Mouse (Mus musculus) midbrain, embryonic 10.5 days (tissue): ENCODE results near the gene Tcta. TPM values are rescaled to one million over a fixed set of nuclear protein-coding genes. Genes with fewer than 3 reads are reported as not detected.
"Not testable (repeated sequence)": the region's sequence is repeated elsewhere in the genome, so short reads cannot be mapped to it uniquely, and the experiment has no call there.

Experiments
- DNase-seq: peaks from one replicate; pipeline ENCODE4 v3.0.0-alpha.2; 2017; ENCODE audit warnings: low spot score
- H3K27ac ChIP-seq: fragments of 300-500 bp; sonication (generic); replicated peaks from 2 replicates; pipeline ENCODE4 v1.5.1; 2016; ENCODE audit warnings: mild to moderate bottlenecking
- H3K27me3 ChIP-seq: fragments of 300-500 bp; sonication (generic); 2 replicates; pipeline ENCODE4 v1.6.1; 2016; ENCODE audit warnings: low read depth, mild to moderate bottlenecking; ENCODE audit not compliant: poor library complexity, severe bottlenecking
- H3K36me3 ChIP-seq: fragments of 300-500 bp; sonication (generic); 2 replicates; pipeline ENCODE4 v1.6.1; 2016; ENCODE audit warnings: mild to moderate bottlenecking, moderate library complexity
- H3K4me1 ChIP-seq: fragments of 300-500 bp; sonication (generic); 2 replicates; pipeline ENCODE4 v1.6.1; 2016
- H3K4me3 ChIP-seq: fragments of 300-500 bp; sonication (generic); 2 replicates; pipeline ENCODE4 v1.5.1; 2016; ENCODE audit warnings: mild to moderate bottlenecking, moderate library complexity
- H3K9me3 ChIP-seq: fragments of 300-500 bp; sonication (generic); replicated peaks from 2 replicates; pipeline ENCODE4 v1.6.1; 2016; ENCODE audit warnings: mild to moderate bottlenecking
- WGBS: fragments of 180-500 bp; shearing (Covaris S2); methylation state at CpG from one replicate; pipeline ENCODE4 v1.1.7; 2016; 5-methylcytosine and 5-hydroxymethylcytosine counted together
- polyA plus RNA-seq: library from polyadenylated mRNA; unstranded; fragments of >200 nt; fragmentation: Nextera tagmentation; extraction: Ambion mirVana; gene quantifications from 2 replicates; pipeline ENCODE4 v1.2.1, GENCODE M21; 2016

Tcta gene
- polyA plus RNA-seq, 1 experiment from 2014 or later = 17.8 TPM

GRCm38 (mm10) chr9:108305170-108305569 is 790 bp downstream of the Tcta start:
- Histone ChIP-seq H3K4me1 (peaks cover 40% of the 10 kb centered on the region), H3K36me3 (peaks cover 45% of the 10 kb centered on the region), H3K9me3 (no peaks in the 10 kb centered on the region), H3K27ac (peak overlapping the region; percentile 99), H3K4me3 (peak overlapping the region; percentile 80), H3K27me3 (no peaks in the 10 kb centered on the region)
- WGBS = 9% methylated on average over 1 of the region's 1 CpGs
- no peak for DNase-seq

GRCm38 (mm10) chr9:108304716-108305115 is 1.2 kb downstream of the Tcta start:
- Histone ChIP-seq H3K4me1 (peaks cover 36% of the 10 kb centered on the region), H3K4me3 (peak overlapping the region; percentile 80), H3K9me3 (no peaks in the 10 kb centered on the region), H3K36me3 (peaks cover 47% of the 10 kb centered on the region), H3K27ac (peak overlapping the region; percentile 99; the same call in 1 of the 2 replicates), H3K27me3 (no peaks in the 10 kb centered on the region)
- no peak for DNase-seq
- WGBS = 80% methylated on average over 4 of the region's 4 CpGs

GRCm38 (mm10) chr9:108301853-108302252 is 4.1 kb downstream of the Tcta start:
- Histone ChIP-seq H3K27me3 (no peaks in the 10 kb centered on the region), H3K9me3 (no peaks in the 10 kb centered on the region), H3K4me1 (peaks cover 22% of the 10 kb centered on the region), H3K27ac (no peak overlapping the region), H3K36me3 (peaks cover 54% of the 10 kb centered on the region), H3K4me3 (no peak overlapping the region)
- no peak for DNase-seq
- WGBS = 90% methylated on average over 3 of the region's 3 CpGs

GRCm38 (mm10) chr9:108296453-108297355 is 9.3 kb downstream of the Tcta start, which contains the start of gene Amt:
Gene Amt (plus strand): TSS chr9:108296853.
- peak; percentile 71 for DNase-seq
- peak within 1 kb of the TSS; percentile 87 for H3K27ac ChIP-seq
- peak within 1 kb of the TSS; percentile 59 for H3K4me3 ChIP-seq
- no peaks in the 10 kb centered on the region for H3K9me3 ChIP-seq
- H3K4me1 ChIP-seq = peaks cover 25% of the 10 kb centered on the region
- H3K27me3 ChIP-seq = no peaks in the 10 kb centered on the region
- WGBS = 20% methylated on average over 18 of the region's 18 CpGs
- H3K36me3 ChIP-seq = peaks cover 48% of the 10 kb centered on the region

- DNase-seq = no peak
Measured at GRCm38 (mm10) chr9:108290773-108291172, 15.2 kb downstream of the Tcta start.

GRCm38 (mm10) chr9:108290016-108290750 is 15.8 kb downstream of the Tcta start, which contains the start of gene Nicn1:
Gene Nicn1 (plus strand): TSS chr9:108290429.
- WGBS = under 1% methylated on average over 32 of the region's 32 CpGs
- peak; percentile 89 for DNase-seq
- H3K4me1 ChIP-seq = peaks cover 16% of the 10 kb centered on the region

More at GRCm38 (mm10) chr9:108290773-108291172, 15.2 kb downstream of the Tcta start:
- H3K9me3 ChIP-seq = no peaks in the 10 kb centered on the region
- peaks cover 20% of the 10 kb centered on the region for H3K36me3 ChIP-seq
- H3K4me1 ChIP-seq = peaks cover 20% of the 10 kb centered on the region
- H3K27me3 ChIP-seq = no peaks in the 10 kb centered on the region
- H3K4me3 ChIP-seq = peak overlapping the region; percentile 67
- 54% methylated on average over 6 of the region's 6 CpGs for WGBS
- peak overlapping the region; percentile 92 for H3K27ac ChIP-seq

GRCm38 (mm10) chr9:108289347-108289746 is 16.6 kb downstream of the Tcta start:
- DNase-seq = no peak
- peak overlapping the region; percentile 92 for H3K27ac ChIP-seq
- no peaks in the 10 kb centered on the region for H3K27me3 ChIP-seq
- WGBS = 72% methylated on average over 2 of the region's 2 CpGs
- peaks cover 7% of the 10 kb centered on the region for H3K36me3 ChIP-seq
- H3K4me1 ChIP-seq = peaks cover 16% of the 10 kb centered on the region
- peak overlapping the region; percentile 67 for H3K4me3 ChIP-seq
- no peaks in the 10 kb centered on the region for H3K9me3 ChIP-seq

More at GRCm38 (mm10) chr9:108290016-108290750, 15.8 kb downstream of the Tcta start, which contains the start of gene Nicn1:
- H3K9me3 ChIP-seq = no peaks in the 10 kb centered on the region
- H3K27me3 ChIP-seq = no peaks in the 10 kb centered on the region
- peak within 1 kb of the TSS; percentile 92 for H3K27ac ChIP-seq
- H3K4me3 ChIP-seq = peak within 1 kb of the TSS; percentile 67
- peaks cover 16% of the 10 kb centered on the region for H3K36me3 ChIP-seq

- H3K4me3 ChIP-seq, H3K9me3 ChIP-seq, H3K27me3 ChIP-seq, H3K36me3 ChIP-seq, DNase-seq, H3K27ac ChIP-seq: not testable (repeated sequence)
- H3K4me1 ChIP-seq = peaks cover 16% of the 10 kb centered on the region
- 74% methylated on average over 6 of the region's 6 CpGs for WGBS
Measured at GRCm38 (mm10) chr9:108287526-108288238, 18.3 kb downstream of the Tcta start.

GRCm38 (mm10) chr9:108284410-108284809 is 21.6 kb downstream of the Tcta start:
- no peaks in the 10 kb centered on the region for H3K27me3 ChIP-seq
- H3K27ac ChIP-seq = no peak overlapping the region
- no peaks in the 10 kb centered on the region for H3K36me3 ChIP-seq
- peak; percentile 62 for DNase-seq
- H3K9me3 ChIP-seq = no peaks in the 10 kb centered on the region
- peaks cover under 1% of the 10 kb centered on the region; the same call in 1 of the 2 replicates for H3K4me1 ChIP-seq
- WGBS = 13% methylated on average over 6 of the region's 6 CpGs
- no peak overlapping the region for H3K4me3 ChIP-seq

- Histone ChIP-seq H3K27me3 (no peaks in the 10 kb centered on the region), H3K4me3 (no peak overlapping the region), H3K27ac (no peak overlapping the region), H3K4me1 (no peaks in the 10 kb centered on the region), H3K9me3 (no peaks in the 10 kb centered on the region), H3K36me3 (no peaks in the 10 kb centered on the region)
- no peak for DNase-seq
- 57% methylated on average over 8 of the region's 8 CpGs for WGBS
Measured at GRCm38 (mm10) chr9:108280071-108280828, 25.7 kb downstream of the Tcta start.

GRCm38 (mm10) chr9:108278697-108279450 is 27.1 kb downstream of the Tcta start:
- Histone ChIP-seq H3K4me1 (no peaks in the 10 kb centered on the region), H3K9me3 (no peaks in the 10 kb centered on the region), H3K27ac (no peak overlapping the region), H3K4me3 (no peak overlapping the region), H3K27me3 (no peaks in the 10 kb centered on the region), H3K36me3 (no peaks in the 10 kb centered on the region)
- peak; percentile 33 for DNase-seq
- WGBS = 62% methylated on average over 10 of the region's 10 CpGs
